ENCODE assay signal across 10 mouse cellular contexts in the genomic region with DNA sequence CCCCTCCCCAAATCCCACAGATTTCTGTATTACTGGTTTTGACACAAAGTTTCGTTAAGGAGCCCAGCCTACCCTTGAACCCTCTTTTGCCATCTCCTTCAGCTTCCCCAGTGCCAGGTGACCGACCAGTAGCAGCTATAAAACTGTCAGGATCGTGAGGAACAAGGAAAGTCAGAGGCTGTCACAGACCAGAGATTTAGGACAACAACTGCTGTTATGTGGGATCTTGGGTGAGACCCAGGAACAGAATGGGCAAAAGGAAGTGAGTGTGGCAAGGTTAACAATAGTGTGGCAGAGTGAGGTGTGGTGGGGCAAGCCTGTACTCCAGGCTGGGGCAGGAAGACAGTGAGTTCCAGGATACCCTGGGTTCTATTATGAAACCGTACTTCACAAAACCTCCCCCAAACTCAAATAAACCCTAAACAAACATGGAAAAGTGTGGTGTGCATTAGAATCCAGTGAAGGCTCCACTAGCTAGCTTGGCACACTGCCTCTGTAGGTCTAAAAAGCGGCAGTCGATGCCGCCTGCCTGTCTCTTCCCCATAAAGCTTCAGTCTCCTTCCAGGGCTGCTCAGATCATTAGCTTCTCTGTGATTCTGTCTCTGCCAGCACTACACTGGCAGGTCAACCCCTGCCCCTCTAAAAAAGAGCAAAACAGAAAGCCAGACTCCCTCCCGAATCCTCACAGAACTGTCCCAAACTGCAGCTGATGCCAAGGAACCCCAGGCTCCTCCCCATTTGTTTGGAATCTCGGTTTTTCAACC. TPM values are rescaled to one million over a fixed set of nuclear protein-coding genes. Genes with fewer than 3 reads are reported as not detected.
A peak's percentile ranks its signal among the peaks of the same experiment; 100 is the strongest.
DNase-seq lines count a peak whose midpoint lies in the region; ATAC-seq and TF ChIP-seq lines count a peak whose summit lies in the region.
"Had no signal": no experiment of that assay in that cellular context is flagged by ENCODE, and none has a peak within 500 bp of the region (broad histone marks: within the 10 kb centered on the region; RNA-seq: fewer than 3 reads in every experiment).

No protein-coding gene starts in this region.

- 74% methylated on average over 9 of the region's 9 CpGs for WGBS in heart, embryonic 15.5 days
- WGBS in lung, embryonic 14.5 days, result 53% methylated on average over 9 of the region's 9 CpGs
- WGBS in embryonic facial prominence, embryonic 13.5 days, result 63% methylated on average over 9 of the region's 9 CpGs

- intact Hi-C loops in heart, postnatal 25 days (cut with DNase I), result no loop called here

- H3K4me3 ChIP-seq in heart, embryonic 15.5 days, result no peak overlapping the region
- H3K4me3 ChIP-seq in lung, embryonic 14.5 days (ENCODE audit: low read depth, low read length), result no peak overlapping the region
- H3K4me3 ChIP-seq in embryonic facial prominence, embryonic 13.5 days, result no peak overlapping the region
- H3K4me3 ChIP-seq in myocyte, result no peak overlapping the region

- H3K27ac ChIP-seq in heart, embryonic 15.5 days, result peak overlapping the region; percentile 62
- peak overlapping the region; percentile 37; the same call in 1 of the 2 replicates for H3K27ac ChIP-seq in lung, embryonic 14.5 days (ENCODE audit: low read depth)
- peak overlapping the region; percentile 76 for H3K27ac ChIP-seq in embryonic facial prominence, embryonic 13.5 days

- no peak overlapping the region for H3K4me2 ChIP-seq in heart, embryonic 15.5 days
- H3K4me2 ChIP-seq in lung, embryonic 14.5 days, result no peak overlapping the region
- H3K4me2 ChIP-seq in embryonic facial prominence, embryonic 13.5 days, result no peak overlapping the region; the same call in 1 of the 2 replicates
- H3K4me2 ChIP-seq in myocyte (ENCODE audit: low read depth), result peak overlapping the region; percentile 68

- no peaks in the 10 kb centered on the region for H3K9me3 ChIP-seq in heart, embryonic 15.5 days (replicated peaks)
- H3K9me3 ChIP-seq in lung, embryonic 14.5 days (ENCODE audit: low read depth, low read length), result no peaks in the 10 kb centered on the region
- no peaks in the 10 kb centered on the region for H3K9me3 ChIP-seq in embryonic facial prominence, embryonic 13.5 days

- peaks cover 80% of the 10 kb centered on the region for H3K79me2 ChIP-seq in myocyte (ENCODE audit: control insufficient read depth, insufficient read depth)

- no peak for TF ChIP-seq CTCF in lung, embryonic 14.5 days (IDR thresholded peaks at IDR 0.05; ENCODE audit: low read depth)

- no peaks in the 10 kb centered on the region for H3K36me3 ChIP-seq in heart, embryonic 15.5 days
- 0 out of 2 replicates have a peak, but pooled peaks cover 3% of the 10 kb centered on the region for H3K36me3 ChIP-seq in lung, embryonic 14.5 days (ENCODE audit: insufficient read depth)
- H3K36me3 ChIP-seq in embryonic facial prominence, embryonic 13.5 days, result no peaks in the 10 kb centered on the region
- no peaks in the 10 kb centered on the region for H3K36me3 ChIP-seq in myocyte (ENCODE audit: control insufficient read depth, insufficient read depth)

- H3K27me3 ChIP-seq in heart, embryonic 15.5 days, result peaks cover 5% of the 10 kb centered on the region; the same call in 1 of the 2 replicates
- no peaks in the 10 kb centered on the region for H3K27me3 ChIP-seq in lung, embryonic 14.5 days (ENCODE audit: insufficient read depth, low read length)
- H3K27me3 ChIP-seq in embryonic facial prominence, embryonic 13.5 days, result no peaks in the 10 kb centered on the region
- H3K27me3 ChIP-seq in myocyte (ENCODE audit: control insufficient read depth, insufficient read depth, insufficient read length), result no peaks in the 10 kb centered on the region

- no peak for TF ChIP-seq POLR2A in myocyte (IDR thresholded peaks at IDR 0.05; ENCODE audit: insufficient read length, low read depth)

- H3K9ac ChIP-seq in heart, embryonic 15.5 days, result no peak overlapping the region
- no peak overlapping the region for H3K9ac ChIP-seq in lung, embryonic 14.5 days
- H3K9ac ChIP-seq in embryonic facial prominence, embryonic 13.5 days, result no peak overlapping the region

- no peak overlapping the region for H3ac ChIP-seq in myocyte (ENCODE audit: control insufficient read depth, insufficient read length)

- H3K4me1 ChIP-seq in heart, embryonic 15.5 days (replicated peaks), result peaks cover 52% of the 10 kb centered on the region
- H3K4me1 ChIP-seq in lung, embryonic 14.5 days (ENCODE audit: insufficient read depth), result peaks cover 31% of the 10 kb centered on the region
- H3K4me1 ChIP-seq in embryonic facial prominence, embryonic 13.5 days, result peaks cover 58% of the 10 kb centered on the region

- ATAC-seq in heart, embryonic 15.5 days (replicated peaks; ENCODE audit: insufficient number of reproducible peaks, insufficient read depth, low FRiP score, low read depth), result no peak
- no peak for ATAC-seq in lung, embryonic 14.5 days (ENCODE audit: insufficient read depth)
- no peak for ATAC-seq in embryonic facial prominence, embryonic 13.5 days (ENCODE audit: insufficient number of reproducible peaks, insufficient read depth, low FRiP score, low TSS enrichment, low read depth)
- ATAC-seq: activated CD4-positive, CD25-positive, alpha-beta regulatory T cell, adult 4 months had no signal

- no peak for DNase-seq in heart, postnatal 25 days (ENCODE audit: low spot score)
- DNase-seq in lung, embryonic 14.5 days, result no peak
- no peak for DNase-seq in lung, postnatal 4 days
- no peak for DNase-seq in cerebellum, postnatal 14 days
- no peak for DNase-seq in thymus, postnatal 0 days (ENCODE audit: low spot score)
- DNase-seq: right cerebral cortex, adult 18-20 months had no signal

TF ChIP-seq in myocyte, 11 proteins besides CTCF, POLR2A, EP300 and RAD21:
- peak; percentile 70 to 85 (median 73) for TF ChIP-seq MYOD1 (IDR thresholded peaks at IDR 0.05; ENCODE audit: control insufficient read depth in 1 of 3, insufficient read length in 2 of 3, low read depth in 2 of 3)
- TF ChIP-seq REST (IDR thresholded peaks at IDR 0.05; ENCODE audit: insufficient read depth, insufficient read length), result no peak
- no peak for TF ChIP-seq TCF3 (IDR thresholded peaks at IDR 0.05; ENCODE audit: insufficient read length, low read depth)
- no peak for TF ChIP-seq POLR2AphosphoS2 (IDR thresholded peaks at IDR 0.05; ENCODE audit: insufficient read length, low read depth)
- TF ChIP-seq TCF12 (IDR thresholded peaks at IDR 0.05; ENCODE audit: insufficient read depth, poor library complexity, severe bottlenecking), result no peak
TF ChIP-seq in myocyte: peak in this region for 1.

RNA-seq across cellular contexts. Expression of gene Cd9, which starts 17.6 kb away (rescaled TPM):
- 91.7 and 118 TPM in 2 replicates for polyA plus RNA-seq in heart, embryonic 15.5 days (2015; fragmentation: Nextera tagmentation; extraction: Ambion mirVana)
- 10 to 100 TPM; 57.5 to 63.4 TPM for total RNA-seq in heart, postnatal 25 days (2021)
- 128 TPM in 2 replicates for polyA plus RNA-seq in lung, embryonic 14.5 days (2014; fragmentation: Nextera tagmentation; extraction: Ambion mirVana)
- 160 and 189 TPM in 2 replicates for polyA plus RNA-seq in embryonic facial prominence, embryonic 13.5 days (2015; fragmentation: Nextera tagmentation; extraction: Ambion mirVana)
- polyA plus RNA-seq in myocyte (2012; fragmentation: generic; extraction: Trizol), result 216 TPM
- polyA plus RNA-seq in thymus, postnatal 0 days (2015; fragmentation: Nextera tagmentation; extraction: Ambion mirVana), result 85.6 and 85.9 TPM in 2 replicates
